Mouse (Mus musculus) heart, embryonic 13.5 days (tissue): ENCODE measurements around the gene Fam216b. TPM values are rescaled to one million over a fixed set of nuclear protein-coding genes. Genes with fewer than 3 reads are reported as not detected.

Experiments
- ATAC-seq: fragments of 200-750 bp; cut with Nextera tagmentation; 2 replicates; pipeline ENCODE4 v1.8.0; 2017; ENCODE audit warnings: moderate TSS enrichment; ENCODE audit not compliant: insufficient number of reproducible peaks, low FRiP score, low TSS enrichment; ENCODE audit errors: extremely low read depth
- H3K27ac ChIP-seq: fragments of 300-500 bp; sonication (generic); replicated peaks from 2 replicates; pipeline ENCODE4 v1.5.1; 2015; ENCODE audit warnings: moderate library complexity, mild to moderate bottlenecking, inconsistent platforms
- H3K27me3 ChIP-seq: fragments of 300-500 bp; sonication (generic); replicated peaks from 2 replicates; pipeline ENCODE4 v1.6.1; 2015; ENCODE audit warnings: mild to moderate bottlenecking, inconsistent platforms
- H3K36me3 ChIP-seq: fragments of 300-500 bp; sonication (generic); 2 replicates; pipeline ENCODE4 v1.6.1; 2015; ENCODE audit warnings: mild to moderate bottlenecking, inconsistent platforms
- H3K4me1 ChIP-seq: fragments of 300-500 bp; sonication (generic); 2 replicates; pipeline ENCODE4 v1.6.1; 2015; ENCODE audit warnings: inconsistent platforms
- H3K4me2 ChIP-seq: fragments of 300-500 bp; sonication (generic); 2 replicates; pipeline ENCODE4 v1.6.1; 2015; ENCODE audit warnings: inconsistent platforms, mild to moderate bottlenecking, moderate library complexity
- H3K4me3 ChIP-seq: fragments of 300-500 bp; sonication (generic); 2 replicates; pipeline ENCODE4 v1.5.1; 2015; ENCODE audit warnings: moderate library complexity, mild to moderate bottlenecking, inconsistent platforms
- H3K9ac ChIP-seq: fragments of 300-500 bp; sonication (generic); 2 replicates; pipeline ENCODE4 v1.6.1; 2015; ENCODE audit warnings: inconsistent platforms, mild to moderate bottlenecking, moderate library complexity
- H3K9me3 ChIP-seq: fragments of 300-500 bp; sonication (generic); 2 replicates; pipeline ENCODE4 v1.6.1; 2016; ENCODE audit warnings: inconsistent platforms
- WGBS: fragments of 180-500 bp; shearing (Covaris S2); methylation state at CpG from one replicate; pipeline ENCODE4 v1.1.7; 2015; ENCODE audit warnings: mixed read lengths; 5-methylcytosine and 5-hydroxymethylcytosine counted together
- polyA plus RNA-seq: library from polyadenylated mRNA; unstranded; fragments of >200 nt; fragmentation: Nextera tagmentation; extraction: Ambion mirVana; gene quantifications from 2 replicates; pipeline ENCODE4 v1.2.1, GENCODE M21; 2015

Gene Fam216b
- polyA plus RNA-seq, 1 experiment from 2014 or later: not detected

DNA sequence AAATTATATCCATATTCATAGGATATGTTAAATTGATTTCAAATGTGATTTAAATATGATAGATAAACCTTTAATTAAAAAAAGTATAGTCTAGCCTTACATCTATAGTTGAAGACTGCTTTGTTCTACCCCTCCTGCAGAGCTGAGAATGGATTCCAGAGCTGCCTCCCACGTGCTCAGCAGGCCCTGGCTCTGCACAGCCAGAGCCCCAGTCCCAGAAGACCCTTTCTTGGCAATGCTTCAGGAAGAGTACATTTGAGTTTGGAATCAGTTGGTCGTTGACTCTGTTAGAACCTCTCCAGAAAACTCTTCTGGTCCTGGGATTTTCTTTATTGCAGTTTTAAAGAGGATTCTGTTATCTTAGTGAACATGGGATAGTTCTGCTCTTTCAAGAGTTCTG is 45.7 kb downstream of the Fam216b start:
- H3K4me2 ChIP-seq: no peak overlapping the region
- H3K36me3 ChIP-seq: no peaks in the 10 kb centered on the region
- 38% methylated on average over 2 of the region's 2 CpGs for WGBS
- no peak overlapping the region for H3K27ac ChIP-seq
- H3K9ac ChIP-seq: no peak overlapping the region
- no peaks in the 10 kb centered on the region for H3K9me3 ChIP-seq
- no peak for ATAC-seq
- H3K27me3 ChIP-seq: no peaks in the 10 kb centered on the region
- H3K4me1 ChIP-seq: no peaks in the 10 kb centered on the region
- no peak overlapping the region for H3K4me3 ChIP-seq

DNA sequence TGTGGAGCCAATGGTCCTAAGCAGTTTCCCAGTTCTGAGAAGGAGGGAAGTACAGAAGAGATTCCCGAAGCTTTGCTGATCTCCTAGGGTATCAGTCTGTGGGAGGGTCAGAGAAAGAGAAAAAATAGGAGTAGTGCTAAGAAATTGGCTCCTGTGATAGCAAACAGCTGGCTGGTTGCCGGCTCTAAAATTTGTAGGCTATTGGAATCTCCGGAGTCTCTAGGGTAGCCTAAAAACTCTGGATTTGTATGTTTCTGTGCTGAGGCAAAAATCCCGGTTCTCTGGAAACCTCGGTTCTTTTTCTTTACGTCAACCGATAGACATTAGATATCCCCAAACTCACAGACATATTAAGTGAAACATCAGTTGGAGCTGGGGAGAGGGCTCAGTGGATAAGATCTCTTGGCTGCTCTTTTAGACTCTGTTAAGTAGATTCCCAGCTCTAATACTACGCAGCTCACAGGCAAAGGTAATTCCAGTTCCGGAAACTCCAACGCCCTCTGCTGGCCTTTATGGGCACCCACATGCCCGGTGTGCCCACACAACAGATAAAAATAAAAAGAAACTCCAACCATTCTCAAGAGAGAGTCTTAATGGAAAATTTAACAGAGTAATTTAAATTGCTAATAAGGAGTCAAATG is 46.8 kb downstream of the Fam216b start:
- H3K27ac ChIP-seq: no peak overlapping the region
- no peaks in the 10 kb centered on the region for H3K36me3 ChIP-seq
- H3K9me3 ChIP-seq: no peaks in the 10 kb centered on the region
- ATAC-seq: no peak
- no peak overlapping the region for H3K4me3 ChIP-seq
- H3K4me1 ChIP-seq: no peaks in the 10 kb centered on the region
- WGBS: 72% methylated on average over 11 of the region's 11 CpGs
- H3K9ac ChIP-seq: no peak overlapping the region
- no peaks in the 10 kb centered on the region for H3K27me3 ChIP-seq
- no peak overlapping the region for H3K4me2 ChIP-seq

DNA sequence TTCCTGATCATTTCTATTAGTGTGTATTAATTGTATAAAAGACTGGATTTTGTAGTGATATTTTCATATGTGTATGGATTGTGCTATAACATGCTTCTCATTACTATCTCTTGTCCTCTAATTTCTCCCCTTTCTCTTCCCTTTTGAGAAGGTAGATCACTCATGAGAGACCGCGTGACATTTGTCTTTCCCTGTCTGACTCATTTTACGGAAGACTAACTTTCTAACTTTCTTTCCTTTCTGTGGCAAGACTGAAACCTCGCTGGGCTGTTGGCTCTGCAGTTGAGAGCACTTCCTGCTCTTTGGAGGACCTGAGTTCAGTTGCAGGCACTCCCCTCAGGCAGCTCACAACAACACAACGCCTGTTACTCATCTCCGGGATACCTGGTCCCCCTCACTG is 48.2 kb downstream of the Fam216b start:
- H3K9ac ChIP-seq: no peak overlapping the region
- no peaks in the 10 kb centered on the region for H3K9me3 ChIP-seq
- H3K27me3 ChIP-seq: no peaks in the 10 kb centered on the region
- ATAC-seq: no peak
- H3K4me1 ChIP-seq: no peaks in the 10 kb centered on the region
- 86% methylated on average over 6 of the region's 6 CpGs for WGBS
- H3K4me3 ChIP-seq: no peak overlapping the region
- H3K27ac ChIP-seq: no peak overlapping the region
- H3K4me2 ChIP-seq: no peak overlapping the region
- H3K36me3 ChIP-seq: no peaks in the 10 kb centered on the region

DNA sequence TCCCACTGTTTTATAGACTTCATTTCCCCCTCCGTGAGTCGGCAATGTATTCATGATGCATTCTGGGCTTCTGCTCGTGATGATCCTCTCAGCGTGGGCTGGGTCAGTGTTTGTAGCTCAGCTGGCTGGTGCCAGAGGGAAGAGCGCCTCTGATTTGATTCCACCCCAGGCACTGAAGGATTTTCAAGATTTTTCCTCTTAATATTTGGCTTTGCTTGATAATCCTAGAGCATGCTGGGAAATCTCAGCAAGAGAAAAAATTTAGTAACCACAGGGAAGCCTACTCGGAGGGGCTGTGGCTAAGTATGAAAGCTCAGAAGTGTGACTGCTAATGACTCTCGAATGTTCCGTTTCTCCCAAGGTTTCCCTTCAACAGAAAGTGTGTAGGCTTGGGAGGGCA is 49.9 kb downstream of the Fam216b start:
- no peak overlapping the region for H3K9ac ChIP-seq
- no peak overlapping the region for H3K4me2 ChIP-seq
- 78% methylated on average over 8 of the region's 8 CpGs for WGBS

More for the DNA sequence above, 49.9 kb downstream of the Fam216b start:
- H3K27ac ChIP-seq: no peak overlapping the region
- H3K4me3 ChIP-seq: no peak overlapping the region
- H3K27me3 ChIP-seq: no peaks in the 10 kb centered on the region
- no peaks in the 10 kb centered on the region for H3K9me3 ChIP-seq
- ATAC-seq: no peak
- no peaks in the 10 kb centered on the region for H3K4me1 ChIP-seq
- no peaks in the 10 kb centered on the region for H3K36me3 ChIP-seq

Other genes starting within 250 kb of the Fam216b start
- gene Dnajc15, start 213.9 kb downstream of the Fam216b start, polyA plus RNA-seq: 122 and 154 TPM in 2 replicates
- 0.23 and 0.73 TPM in 2 replicates for gene Epsti1, start 184.8 kb downstream of the Fam216b start, polyA plus RNA-seq
- gene Tnfsf11, start 219.0 kb upstream of the Fam216b start, polyA plus RNA-seq: 0.07 and 0.14 TPM in 2 replicates